Mouse (Mus musculus) embryonic facial prominence, embryonic 15.5 days (tissue): ENCODE results near the gene Gm14440. TPM values are rescaled to one million over a fixed set of nuclear protein-coding genes. Genes with fewer than 3 reads are reported as not detected.
"Not testable (repeated sequence)": the region's sequence is repeated elsewhere in the genome, so short reads cannot be mapped to it uniquely, and the experiment has no call there.

Experiments used
- ATAC-seq: fragments of 200-750 bp; cut with Nextera tagmentation; 2 replicates; pipeline ENCODE4 v1.8.0; 2017; ENCODE audit warnings: low read depth, moderate TSS enrichment; ENCODE audit not compliant: insufficient number of reproducible peaks, low FRiP score, low TSS enrichment
- H3K27ac ChIP-seq: fragments of 300-500 bp; sonication (generic); replicated peaks from 2 replicates; pipeline ENCODE4 v1.5.1; 2015; ENCODE audit warnings: mild to moderate bottlenecking, inconsistent platforms
- H3K27me3 ChIP-seq: fragments of 300-500 bp; sonication (generic); 2 replicates; pipeline ENCODE4 v1.6.1; 2015; ENCODE audit warnings: inconsistent platforms
- H3K36me3 ChIP-seq: fragments of 300-500 bp; sonication (generic); 2 replicates; pipeline ENCODE4 v1.6.1; 2015; ENCODE audit warnings: mild to moderate bottlenecking, inconsistent platforms
- H3K4me1 ChIP-seq: fragments of 300-500 bp; sonication (generic); 2 replicates; pipeline ENCODE4 v1.6.1; 2015; ENCODE audit warnings: inconsistent platforms
- H3K4me2 ChIP-seq: fragments of 300-500 bp; sonication (generic); replicated peaks from 2 replicates; pipeline ENCODE4 v1.6.1; 2015; ENCODE audit warnings: mild to moderate bottlenecking, inconsistent platforms
- H3K4me3 ChIP-seq: fragments of 300-500 bp; sonication (generic); replicated peaks from 2 replicates; pipeline ENCODE4 v1.5.1; 2015; ENCODE audit warnings: mild to moderate bottlenecking, inconsistent platforms
- H3K9ac ChIP-seq: fragments of 300-500 bp; sonication (generic); 2 replicates; pipeline ENCODE4 v1.6.1; 2015; ENCODE audit warnings: inconsistent platforms
- H3K9me3 ChIP-seq: fragments of 300-500 bp; sonication (generic); replicated peaks from 2 replicates; pipeline ENCODE4 v1.6.1; 2016; ENCODE audit warnings: inconsistent platforms
- WGBS: fragments of 180-500 bp; shearing (Covaris S2); methylation state at CpG from one replicate; pipeline ENCODE4 v1.1.7; 2015; 5-methylcytosine and 5-hydroxymethylcytosine counted together
- polyA plus RNA-seq: library from polyadenylated mRNA; unstranded; fragments of >200 nt; fragmentation: Nextera tagmentation; extraction: Ambion mirVana; gene quantifications from 2 replicates; pipeline ENCODE4 v1.2.1, GENCODE M21; 2015

Gm14440 gene
- 0.45 TPM in 1 of 2 replicates, not detected in the other for polyA plus RNA-seq

- not testable (repeated sequence) for H3K4me1 ChIP-seq, H3K9me3 ChIP-seq, H3K27ac ChIP-seq, H3K36me3 ChIP-seq, H3K4me3 ChIP-seq, H3K9ac ChIP-seq, H3K27me3 ChIP-seq, ATAC-seq, H3K4me2 ChIP-seq
- no CpG with 5 or more reads among the region's 6 CpGs for WGBS
Measured at GRCm38 (mm10) chr2:175274825-175275224, at the start of gene Gm14440. Gene Gm14440, plus strand, starts transcription at chr2:175275125.

Other genes with a start within 250 kb of the Gm14440 start
- 0.38 and 1.1 TPM in 2 replicates for gene Gm14393, start 207.3 kb upstream of the Gm14440 start, polyA plus RNA-seq
- gene Gm14399, start 133.1 kb upstream of the Gm14440 start, polyA plus RNA-seq, result 4.9 and 10.8 TPM in 2 replicates
- gene Gm14443, start 99.3 kb upstream of the Gm14440 start, polyA plus RNA-seq, result 0.77 and 0.85 TPM in 2 replicates
- 3.8 and 13.5 TPM in 2 replicates for gene Gm14391, start 68.2 kb upstream of the Gm14440 start, polyA plus RNA-seq
- gene Gm4631, start 63.1 kb downstream of the Gm14440 start, polyA plus RNA-seq, result 18.3 and 18.4 TPM in 2 replicates
- gene Zfp968, start 97.3 kb downstream of the Gm14440 start, polyA plus RNA-seq, result 3.6 and 4.3 TPM in 2 replicates
- 8.8 and 13.4 TPM in 2 replicates for gene Gm4724, start 160.7 kb downstream of the Gm14440 start, polyA plus RNA-seq
- 5.6 and 6.9 TPM in 2 replicates for gene Zfp965, start 194.9 kb downstream of the Gm14440 start, polyA plus RNA-seq